Mouse (Mus musculus) myocyte (in vitro differentiated cells): Measurements from ENCODE around the gene Ttll6. TPM values are rescaled to one million over a fixed set of nuclear protein-coding genes. Genes with fewer than 3 reads are reported as not detected.
"Not testable (repeated sequence)": the region's sequence is repeated elsewhere in the genome, so short reads cannot be mapped to it uniquely, and the experiment has no call there.

ENCODE experiments used
- H3K27me3 ChIP-seq: one replicate; pipeline ENCODE4 v1.6.1; 2011; ENCODE audit not compliant: control insufficient read depth, insufficient read depth, insufficient read length
- H3K36me3 ChIP-seq: one replicate; pipeline ENCODE4 v1.6.1; 2011; ENCODE audit not compliant: control insufficient read depth, insufficient read depth
- H3K4me2 ChIP-seq: one replicate; pipeline ENCODE4 v1.6.1; 2011; ENCODE audit warnings: low read depth, control low read depth
- H3K4me3 ChIP-seq: one replicate; pipeline ENCODE4 v1.5.1; 2011; ENCODE audit warnings: mild to moderate bottlenecking, control low read depth, moderate library complexity
- H3K79me2 ChIP-seq: one replicate; pipeline ENCODE4 v1.6.1; 2011; ENCODE audit not compliant: control insufficient read depth, insufficient read depth
- H3ac ChIP-seq: one replicate; pipeline ENCODE4 v1.6.1; 2011; ENCODE audit not compliant: control insufficient read depth, insufficient read length
- CEBPB ChIP-seq: IDR thresholded peaks from 2 replicates; pipeline ENCODE4 v1.6.1; 2011; ENCODE audit warnings: mild to moderate bottlenecking, moderate library complexity; ENCODE audit not compliant: poor library complexity, insufficient read depth, severe bottlenecking
- E2F4 ChIP-seq: IDR thresholded peaks from one replicate; pipeline ENCODE4 v1.6.1; 2011; ENCODE audit warnings: mild to moderate bottlenecking, control low read depth, moderate library complexity; ENCODE audit not compliant: insufficient read depth
- MAX ChIP-seq: IDR thresholded peaks from one replicate; pipeline ENCODE4 v1.6.1; 2011; ENCODE audit warnings: low read depth, mild to moderate bottlenecking, control low read depth
- MYOD1 ChIP-seq, 3 experiments: IDR thresholded peaks; one replicate each; pipeline ENCODE4 v1.6.1; 2011; ENCODE audit warnings: control low read depth in 2 of 3, low read depth in 2 of 3, mild to moderate bottlenecking in 2 of 3, moderate library complexity in 1 of 3; ENCODE audit not compliant: insufficient read length in 2 of 3, control insufficient read depth in 1 of 3
- MYOG ChIP-seq, 3 experiments: IDR thresholded peaks; one replicate each; pipeline ENCODE4 v1.6.1; 2011; ENCODE audit warnings: control low read depth in 2 of 3, low read depth in 2 of 3, mild to moderate bottlenecking in 2 of 3; ENCODE audit not compliant: insufficient read length in 2 of 3, control insufficient read depth in 1 of 3, insufficient read depth in 1 of 3
- POLR2A ChIP-seq: IDR thresholded peaks from one replicate; pipeline ENCODE4 v1.6.1; 2011; ENCODE audit warnings: low read depth, mild to moderate bottlenecking, control low read depth, moderate library complexity; ENCODE audit not compliant: insufficient read length
- POLR2AphosphoS2 ChIP-seq: IDR thresholded peaks from one replicate; pipeline ENCODE4 v1.6.1; 2011; ENCODE audit warnings: low read depth, control low read depth; ENCODE audit not compliant: insufficient read length
- REST ChIP-seq: IDR thresholded peaks from one replicate; pipeline ENCODE4 v1.6.1; 2011; ENCODE audit warnings: mild to moderate bottlenecking, control low read depth, moderate library complexity; ENCODE audit not compliant: insufficient read depth, insufficient read length
- SRF ChIP-seq: IDR thresholded peaks from one replicate; pipeline ENCODE4 v1.6.1; 2011; ENCODE audit warnings: low read depth; ENCODE audit not compliant: control insufficient read depth, insufficient read length
- TCF12 ChIP-seq: IDR thresholded peaks from one replicate; pipeline ENCODE4 v1.6.1; 2011; ENCODE audit warnings: mild to moderate bottlenecking, control low read depth; ENCODE audit not compliant: poor library complexity, insufficient read depth, severe bottlenecking
- TCF3 ChIP-seq: IDR thresholded peaks from one replicate; pipeline ENCODE4 v1.6.1; 2011; ENCODE audit warnings: low read depth, control low read depth; ENCODE audit not compliant: insufficient read length
- USF1 ChIP-seq: IDR thresholded peaks from one replicate; pipeline ENCODE4 v1.6.1; 2011; ENCODE audit warnings: low read depth, mild to moderate bottlenecking, control low read depth, moderate library complexity
- polyA plus RNA-seq: library from polyadenylated mRNA; unstranded; fragments of >200 nt; fragmentation: generic; extraction: Trizol; gene quantifications from one replicate; pipeline ENCODE4 v1.2.1, GENCODE M21; 2012; ENCODE audit warnings: missing spikeins

The Ttll6 gene
- polyA plus RNA-seq, 1 experiment, result not detected

GRCm38 (mm10) chr11:96116116-96116515 is 17.5 kb upstream of the Ttll6 start:
- Histone ChIP-seq H3K4me3 (no peak overlapping the region), H3K36me3 (no peaks in the 10 kb centered on the region), H3K79me2 (no peaks in the 10 kb centered on the region), H3K4me2 (no peak overlapping the region), H3K27me3 (no peaks in the 10 kb centered on the region), H3ac (no peak overlapping the region)
- no peak for TF ChIP-seq POLR2AphosphoS2
- no peak for TF ChIP-seq TCF3
- TF ChIP-seq SRF, result no peak
- TF ChIP-seq POLR2A, result no peak
- no peak for TF ChIP-seq MYOD1 (IDR thresholded peaks at IDR 0.05; ENCODE audit: control insufficient read depth in 1 of 3, insufficient read length in 2 of 3, low read depth in 2 of 3)
- no peak for TF ChIP-seq E2F4
- no peak for TF ChIP-seq MYOG (IDR thresholded peaks at IDR 0.05; ENCODE audit: control insufficient read depth in 1 of 3, insufficient read depth in 1 of 3, insufficient read length in 2 of 3, low read depth in 2 of 3)
- TF ChIP-seq CEBPB, result no peak
- TF ChIP-seq USF1, result no peak
- TF ChIP-seq TCF12, result no peak

DNA sequence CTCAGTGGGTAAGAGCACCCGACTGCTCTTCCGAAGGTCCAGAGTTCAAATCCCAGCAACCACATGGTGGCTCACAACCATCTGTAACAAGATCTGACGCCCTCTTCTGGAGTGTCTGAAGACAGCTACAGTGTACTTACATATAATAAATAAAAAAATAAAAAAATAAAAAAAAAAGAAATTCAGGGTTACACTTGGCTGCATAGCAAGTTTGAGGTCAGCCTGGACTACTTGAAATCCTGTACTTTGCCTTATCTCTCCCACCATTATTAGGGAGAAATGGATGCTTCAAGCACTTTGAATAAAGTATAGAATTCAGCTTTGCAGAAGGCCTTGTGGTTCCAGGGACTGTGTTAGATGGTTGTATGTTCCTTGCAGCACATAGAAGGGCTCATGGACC is 16.7 kb upstream of the Ttll6 start:
- not testable (repeated sequence) for H3ac ChIP-seq, H3K79me2 ChIP-seq, H3K36me3 ChIP-seq, H3K27me3 ChIP-seq, H3K4me3 ChIP-seq, H3K4me2 ChIP-seq

DNA sequence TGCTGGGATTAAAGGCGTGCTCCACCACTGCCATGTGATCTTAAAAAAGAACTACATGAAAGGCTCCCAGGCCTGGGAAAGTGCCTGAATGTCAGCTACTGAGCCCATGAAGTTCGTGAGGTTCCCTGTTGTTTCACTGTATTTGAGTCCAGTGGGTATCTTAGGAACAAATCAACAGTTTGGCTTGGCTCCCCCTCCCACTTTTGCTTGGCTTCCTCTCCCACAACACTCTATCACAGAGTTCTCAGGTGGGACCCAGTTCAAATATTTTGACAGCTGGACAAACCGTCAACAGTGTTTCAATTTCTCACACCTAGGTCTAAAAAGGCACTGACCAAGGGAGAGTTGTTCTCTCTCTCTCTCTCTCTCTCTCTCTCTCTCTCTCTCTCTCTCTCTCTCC is 14.2 kb upstream of the Ttll6 start:
- H3K79me2 ChIP-seq, result no peaks in the 10 kb centered on the region
- H3K36me3 ChIP-seq, result no peaks in the 10 kb centered on the region
- no peak overlapping the region for H3K4me3 ChIP-seq
- TF ChIP-seq TCF3 (no peak), POLR2A (no peak), POLR2AphosphoS2 (no peak), SRF (no peak), MAX (no peak), MYOG (IDR thresholded peaks at IDR 0.05; ENCODE audit: control insufficient read depth in 1 of 3, insufficient read depth in 1 of 3, insufficient read length in 2 of 3, low read depth in 2 of 3) (no peak), USF1 (no peak), CEBPB (no peak), E2F4 (no peak), REST (no peak), MYOD1 (IDR thresholded peaks at IDR 0.05; ENCODE audit: control insufficient read depth in 1 of 3, insufficient read length in 2 of 3, low read depth in 2 of 3) (no peak), TCF12 (no peak)
- H3K27me3 ChIP-seq, result no peaks in the 10 kb centered on the region
- H3K4me2 ChIP-seq, result no peak overlapping the region
- H3ac ChIP-seq, result no peak overlapping the region

GRCm38 (mm10) chr11:96122806-96123205 is 10.8 kb upstream of the Ttll6 start:
- H3ac ChIP-seq, H3K36me3 ChIP-seq, H3K79me2 ChIP-seq, H3K27me3 ChIP-seq, H3K4me3 ChIP-seq: not testable (repeated sequence)
- H3K4me2 ChIP-seq, result peak overlapping the region; percentile 42

DNA sequence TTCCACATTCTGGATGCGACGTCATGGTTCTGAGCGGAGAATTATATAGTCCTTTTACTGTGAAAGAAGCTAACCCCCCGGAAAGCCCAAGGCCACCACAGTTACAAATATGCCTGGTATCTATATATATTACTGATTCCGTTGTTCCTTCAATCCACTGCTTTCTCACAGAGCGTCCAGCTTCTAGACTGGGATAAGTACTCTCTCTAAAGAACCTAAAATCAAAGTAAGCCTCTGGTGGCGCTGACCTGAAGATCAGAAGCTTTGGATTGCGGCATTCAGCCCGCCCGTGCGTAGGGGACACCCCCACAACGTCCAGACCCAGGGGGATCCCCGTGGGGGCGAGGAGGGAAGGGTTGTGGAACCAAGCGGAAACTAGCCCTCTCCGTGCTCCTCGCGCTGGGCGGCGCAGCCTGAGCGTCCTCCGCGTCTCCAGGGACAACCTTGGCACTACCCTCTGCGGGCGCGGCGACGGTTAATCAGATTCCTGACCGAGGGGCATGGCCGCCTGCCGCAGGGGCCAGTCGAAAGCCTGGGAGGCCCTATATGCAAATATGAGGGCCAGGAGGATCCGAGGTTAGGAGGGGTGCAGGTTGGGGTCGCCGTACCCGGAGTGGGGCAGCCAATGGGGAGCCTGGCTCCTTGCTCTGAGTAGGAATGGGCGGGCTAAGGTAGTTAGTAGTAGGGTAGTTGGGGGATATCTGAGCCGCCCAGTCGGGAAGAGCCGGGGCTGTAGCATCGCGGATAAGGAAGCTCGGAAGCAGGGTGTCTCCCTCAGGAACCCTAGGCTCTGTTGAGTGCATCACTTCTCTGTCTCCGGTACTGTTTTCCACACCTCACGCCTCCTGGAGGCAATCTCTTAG is 9.3 kb upstream of the Ttll6 start:
- Histone ChIP-seq H3ac (no peak overlapping the region), H3K27me3 (no peaks in the 10 kb centered on the region), H3K4me3 (peak overlapping the region; percentile 12), H3K4me2 (peak overlapping the region; percentile 94), H3K79me2 (no peaks in the 10 kb centered on the region), H3K36me3 (no peaks in the 10 kb centered on the region)
- TF ChIP-seq MYOD1 (IDR thresholded peaks at IDR 0.05; ENCODE audit: control insufficient read depth in 1 of 3, insufficient read length in 2 of 3, low read depth in 2 of 3) (no peak), E2F4 (no peak), MYOG (IDR thresholded peaks at IDR 0.05; ENCODE audit: control insufficient read depth in 1 of 3, insufficient read depth in 1 of 3, insufficient read length in 2 of 3, low read depth in 2 of 3) (no peak), POLR2AphosphoS2 (no peak), SRF (no peak), CEBPB (no peak), TCF12 (no peak), TCF3 (no peak), POLR2A (no peak), USF1 (no peak), REST (no peak), MAX (no peak)
